Mouse (Mus musculus) liver, embryonic 14.5 days (tissue): ENCODE data around the gene Gfra1.

Source experiments
- CTCF ChIP-seq: IDR thresholded peaks from 2 replicates; pipeline ENCODE4 v1.5.1; 2016; ENCODE audit warnings: antibody characterized with exemption, low read depth, control low read depth
- EP300 ChIP-seq: IDR thresholded peaks from 2 replicates; pipeline ENCODE4 v1.6.1; 2016; ENCODE audit warnings: antibody characterized with exemption, low read depth

GRCm38 (mm10) chr19:58419278-58419677, 36.4 kb downstream of the Gfra1 start:
- TF ChIP-seq CTCF = no peak
- TF ChIP-seq EP300 = no peak
